Mouse (Mus musculus): ENCODE measurements around the gene Olfr520.
"Not testable (repeated sequence)": the region's sequence is repeated elsewhere in the genome, so short reads cannot be mapped to it uniquely, and the experiment has no call there.

Gene Olfr520

GRCm38 (mm10) chr7:99729973-99730372 is at the start of gene Olfr520:
Olfr520 (plus strand) TSS chr7:99730273.
- DNase-seq (ENCODE audit: low read depth): no peak

- no peak for DNase-seq (ENCODE audit: low read depth)
These were observed 49.3 kb upstream of the Olfr520 start for GRCm38 (mm10) chr7:99680771-99681170.

- DNase-seq (ENCODE audit: low read depth): no peak
These were observed 46.0 kb upstream of the Olfr520 start for GRCm38 (mm10) chr7:99684086-99684485.

GRCm38 (mm10) chr7:99690819-99691218 is 39.3 kb upstream of the Olfr520 start:
- no peak for DNase-seq (ENCODE audit: low read depth)

GRCm38 (mm10) chr7:99692396-99692795 is 37.7 kb upstream of the Olfr520 start:
- DNase-seq (ENCODE audit: low read depth): no peak

DNA sequence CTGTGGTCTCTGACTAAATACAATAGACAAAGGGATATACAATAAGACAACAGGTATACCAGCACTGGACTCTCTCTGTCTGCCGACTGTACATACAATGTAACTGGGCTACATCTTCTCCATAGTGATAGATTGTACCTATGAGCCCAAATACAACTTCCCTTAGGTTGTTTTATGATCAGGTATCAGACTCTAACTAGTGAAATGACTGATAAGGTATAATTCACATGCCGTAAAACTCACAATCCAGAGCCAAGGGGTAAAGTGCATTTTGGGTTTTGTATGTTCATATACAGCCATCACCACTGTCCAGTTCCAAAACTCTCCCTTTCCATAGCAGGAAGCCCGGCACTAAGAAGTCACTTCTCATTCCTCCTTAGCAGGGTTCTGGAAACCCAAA is 36.7 kb upstream of the Olfr520 start:
- DNase-seq (ENCODE audit: low read depth): no peak

DNA sequence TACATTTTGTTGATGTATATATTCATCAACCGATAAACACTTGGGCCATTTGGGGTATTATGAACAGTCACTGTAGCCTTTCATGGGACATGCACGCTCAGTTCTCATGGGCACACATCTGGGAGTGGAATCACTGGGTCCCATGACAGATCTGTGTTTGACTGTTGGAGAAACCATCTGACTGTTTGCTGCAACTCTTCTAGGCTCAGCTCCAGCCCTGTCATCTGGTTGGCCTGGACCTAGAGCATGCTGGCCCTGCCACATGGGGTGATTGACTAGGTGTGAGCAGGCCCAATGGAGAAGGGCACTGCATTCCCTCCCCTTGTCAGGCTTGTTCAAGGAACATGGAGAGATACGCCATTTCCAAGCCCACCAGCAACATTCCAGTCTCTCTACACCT is 36.1 kb upstream of the Olfr520 start:
- DNase-seq (ENCODE audit: low read depth): no peak

GRCm38 (mm10) chr7:99694424-99694823 is 35.6 kb upstream of the Olfr520 start:
- not testable (repeated sequence) for DNase-seq (ENCODE audit: low read depth)

GRCm38 (mm10) chr7:99695471-99696057 is 34.5 kb upstream of the Olfr520 start:
- DNase-seq (ENCODE audit: low read depth): no peak

DNA sequence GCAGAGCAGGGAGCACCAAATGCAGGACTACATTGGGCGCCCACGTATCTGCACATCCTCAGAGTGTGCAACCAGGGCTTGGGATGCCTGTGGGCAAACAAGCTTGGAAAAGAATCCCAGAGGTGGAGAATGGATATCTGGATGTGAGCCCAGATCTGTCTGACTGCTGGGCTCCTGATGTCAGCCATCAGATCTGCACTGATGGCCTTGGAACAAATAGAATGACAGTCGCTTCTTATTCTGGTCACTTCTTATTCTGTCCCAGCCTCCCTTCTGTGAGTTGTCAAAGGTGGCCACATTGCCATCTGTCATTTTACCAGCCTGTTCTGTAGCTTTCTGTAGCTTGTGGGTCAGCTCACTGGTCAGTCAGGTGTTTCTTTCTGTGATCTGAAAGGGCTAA is 31.5 kb upstream of the Olfr520 start:
- no peak for DNase-seq (ENCODE audit: low read depth)

DNA sequence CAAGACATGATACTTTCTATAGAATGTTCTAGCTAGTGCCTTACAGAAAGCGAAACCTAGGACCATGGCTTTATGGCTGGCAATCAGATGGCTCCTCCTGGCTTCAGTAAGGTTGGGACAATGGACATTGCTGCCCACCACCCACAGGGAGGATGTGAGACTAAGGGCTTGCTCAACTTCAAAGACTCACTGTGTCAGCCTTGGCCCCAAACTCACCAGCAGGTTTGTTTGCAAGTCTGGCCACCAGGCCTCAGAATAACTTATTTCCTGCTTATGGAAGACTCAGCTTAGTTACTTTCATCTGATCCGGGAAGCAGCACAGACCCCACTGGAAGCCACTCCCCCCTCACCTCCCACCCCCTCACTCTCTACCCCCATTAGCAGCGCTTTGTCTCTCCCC is 31.0 kb upstream of the Olfr520 start:
- DNase-seq (ENCODE audit: low read depth): no peak

GRCm38 (mm10) chr7:99699709-99700151 is 30.3 kb upstream of the Olfr520 start:
- DNase-seq (ENCODE audit: low read depth): no peak

DNA sequence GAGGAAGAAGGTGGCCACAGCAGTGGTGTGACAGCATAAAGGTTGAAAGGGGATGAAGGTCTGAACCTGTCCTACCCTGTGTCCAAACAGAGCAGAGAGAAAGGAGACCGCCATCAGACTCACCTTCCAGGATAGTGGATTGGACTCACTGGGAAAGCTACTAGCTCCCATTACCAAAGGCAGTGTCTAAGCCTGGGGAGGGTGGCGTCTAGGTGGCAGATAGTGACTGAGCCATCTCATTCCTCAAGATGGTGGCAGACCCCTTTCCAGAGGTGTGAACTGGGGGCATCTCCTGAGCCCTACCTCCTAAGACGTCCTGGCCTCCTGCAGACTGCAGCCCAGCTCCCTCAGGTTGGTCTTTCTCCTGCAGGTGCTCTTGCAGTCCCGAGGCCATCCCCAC is 29.4 kb upstream of the Olfr520 start:
- DNase-seq (ENCODE audit: low read depth): no peak

GRCm38 (mm10) chr7:99702201-99702600 is 27.9 kb upstream of the Olfr520 start:
- no peak for DNase-seq (ENCODE audit: low read depth)

DNA sequence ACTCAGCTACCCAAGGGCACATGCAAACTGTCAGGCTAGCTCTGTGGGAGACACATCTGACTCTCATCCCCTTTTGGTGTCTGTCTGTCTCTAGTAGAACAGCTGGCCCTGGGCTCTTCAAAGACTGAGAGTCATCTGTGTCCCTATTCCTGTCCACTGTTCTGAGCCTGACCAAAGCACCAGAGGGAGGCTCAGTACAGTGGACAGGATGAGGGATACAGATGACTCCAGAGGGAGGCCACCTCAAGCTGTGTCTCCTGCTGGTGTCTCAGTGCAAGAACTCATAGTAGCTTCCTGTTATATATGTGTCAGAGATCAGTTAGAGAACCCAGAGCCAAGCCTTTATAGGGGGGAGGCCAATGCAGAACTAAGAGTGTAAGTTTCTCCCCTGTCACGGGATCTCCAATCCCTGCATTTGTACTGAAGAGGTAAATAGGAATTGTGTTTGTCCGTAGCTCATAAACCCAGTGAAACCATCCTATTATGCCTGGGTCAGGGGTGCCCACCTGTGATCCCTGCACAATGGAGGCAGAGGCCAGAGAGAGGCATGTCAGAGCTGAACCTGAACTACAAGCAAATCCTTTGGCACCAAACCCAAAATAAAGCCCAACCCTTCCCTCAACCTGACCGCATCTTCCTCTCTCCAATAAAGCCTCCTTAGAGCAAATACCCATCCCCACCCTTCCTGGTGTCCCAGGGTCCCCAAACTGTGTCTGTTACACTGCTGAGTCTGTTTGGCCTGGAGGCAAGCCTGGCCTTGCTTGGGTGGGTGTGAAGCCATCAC is 25.1 kb upstream of the Olfr520 start:
- DNase-seq (ENCODE audit: low read depth): no peak

DNA sequence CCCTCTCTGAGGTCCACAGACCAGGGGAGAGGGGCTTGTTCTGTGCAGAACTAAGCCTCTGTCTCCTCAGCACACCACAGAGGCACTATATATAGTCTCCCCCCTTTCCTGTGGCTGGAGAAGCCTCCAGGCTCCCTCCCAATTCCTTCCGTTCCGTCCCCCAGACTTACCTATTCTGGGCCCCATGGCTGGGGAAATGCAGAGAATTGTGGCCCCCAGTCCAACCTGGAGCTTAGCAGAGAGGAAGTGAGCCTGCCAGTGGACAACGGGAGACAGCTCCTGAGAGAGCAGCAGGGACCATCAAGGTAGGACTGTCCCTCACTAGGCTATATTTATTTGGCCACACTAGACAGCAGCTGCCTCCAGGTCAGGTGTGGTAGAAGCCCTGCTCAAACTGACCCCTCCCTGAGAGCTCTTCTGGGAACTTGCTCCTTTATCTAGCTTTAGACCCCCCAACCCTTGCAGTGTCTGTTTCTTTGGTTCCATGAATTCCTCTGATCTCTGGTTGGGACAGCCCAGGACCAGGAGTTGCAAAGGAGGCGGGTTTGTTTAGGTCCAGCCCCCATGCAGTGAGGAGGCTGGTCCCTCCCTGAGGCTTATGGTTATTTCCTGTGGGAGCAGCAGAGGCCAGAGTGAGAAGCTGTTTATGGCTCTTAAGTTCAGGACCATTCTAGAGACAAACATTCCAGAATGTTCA is 23.6 kb upstream of the Olfr520 start:
- DNase-seq (ENCODE audit: low read depth): no peak

- no peak for DNase-seq (ENCODE audit: low read depth)
These were observed 23.0 kb upstream of the Olfr520 start for GRCm38 (mm10) chr7:99707038-99707595.

- no peak for DNase-seq (ENCODE audit: low read depth)
These were observed 22.4 kb upstream of the Olfr520 start for GRCm38 (mm10) chr7:99707671-99708070.

GRCm38 (mm10) chr7:99708301-99708721 is 21.8 kb upstream of the Olfr520 start:
- DNase-seq (ENCODE audit: low read depth): no peak

DNA sequence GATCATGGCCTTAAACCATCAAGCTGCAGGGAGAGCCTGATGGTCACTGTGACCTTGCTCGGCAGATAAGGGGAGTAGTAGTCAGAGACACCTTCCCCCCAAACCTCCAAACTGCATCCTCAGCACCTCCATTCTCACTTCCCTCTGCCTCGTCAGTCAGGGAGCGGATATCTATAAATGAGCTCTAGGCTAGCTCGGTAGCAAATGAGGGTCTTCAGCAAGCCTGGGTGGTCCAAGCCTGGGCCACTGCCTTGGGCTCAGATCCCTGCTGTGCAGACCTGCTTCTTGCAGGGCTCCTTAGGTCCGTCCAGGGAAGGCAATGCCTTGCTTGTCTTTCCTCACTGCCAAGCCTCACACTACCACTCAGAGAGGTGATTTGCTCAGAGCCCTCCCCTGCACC is 21.3 kb upstream of the Olfr520 start:
- DNase-seq (ENCODE audit: low read depth): no peak

- no peak for DNase-seq (ENCODE audit: low read depth)
These were observed 20.1 kb upstream of the Olfr520 start for GRCm38 (mm10) chr7:99709992-99710391.

GRCm38 (mm10) chr7:99710476-99710875 is 19.6 kb upstream of the Olfr520 start:
- peak; percentile 31 for DNase-seq (ENCODE audit: low read depth)

DNA sequence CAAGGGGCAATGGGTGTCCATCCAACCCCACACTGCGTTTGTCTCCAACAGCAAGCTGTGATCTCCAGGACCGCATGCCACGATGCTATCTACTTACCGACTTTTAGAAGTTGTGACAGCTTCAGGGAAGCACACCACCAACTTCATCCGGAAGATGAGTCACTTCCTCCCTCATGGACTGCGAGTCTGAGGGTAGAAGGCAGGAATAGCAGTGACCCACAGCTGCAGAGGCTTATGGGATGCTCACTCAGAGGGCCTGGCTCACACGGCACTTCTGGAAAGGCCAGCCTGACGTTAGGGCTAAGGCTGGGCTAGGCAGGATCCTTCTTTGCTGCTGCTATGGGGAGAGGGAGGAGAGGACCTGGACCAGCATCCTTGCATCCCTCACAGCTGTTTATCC is 18.9 kb upstream of the Olfr520 start, which contains the start of gene Slco2b1:
Gene Slco2b1 (minus strand): TSS at position 175 of the 400 bp plus-strand sequence.
- no peak for DNase-seq (ENCODE audit: low read depth)

Data from c-Kit-positive CD71-positive TER-119-negative erythroid progenitor cells, embryonic 14.5 days (primary cell).